Mouse (Mus musculus) stomach, embryonic 16.5 days (tissue): ENCODE measurements at regions not wholly inside any gene's neighbourhood (a gene's known extent, or its start where the extent isn't known, plus 50 kb on each side); places are given as distances from the start of the nearest gene placed in this dataset.

Experiments used
- ATAC-seq: fragments of 200-750 bp; cut with Nextera tagmentation; 2 replicates; pipeline ENCODE4 v1.8.0; 2017; ENCODE audit warnings: moderate number of reproducible peaks, moderate TSS enrichment; ENCODE audit not compliant: insufficient read depth, low FRiP score
- H3K27ac ChIP-seq: fragments of 300-500 bp; sonication (generic); 2 replicates; pipeline ENCODE4 v1.5.1; 2014; ENCODE audit warnings: low read length
- H3K27me3 ChIP-seq: fragments of 300-500 bp; sonication (generic); 2 replicates; pipeline ENCODE4 v1.6.1; 2014; ENCODE audit warnings: low read length, control low read depth, mixed read lengths; ENCODE audit not compliant: control insufficient read depth, insufficient read depth
- H3K36me3 ChIP-seq: fragments of 300-500 bp; sonication (generic); 2 replicates; pipeline ENCODE4 v1.6.1; 2014; ENCODE audit warnings: low read length; ENCODE audit not compliant: control insufficient read depth, insufficient read depth
- H3K4me1 ChIP-seq: fragments of 300-500 bp; sonication (generic); 2 replicates; pipeline ENCODE4 v1.6.1; 2014; ENCODE audit warnings: low read length, control low read depth, mixed read lengths; ENCODE audit not compliant: control insufficient read depth, insufficient read depth
- H3K4me2 ChIP-seq: fragments of 300-500 bp; sonication (generic); 2 replicates; pipeline ENCODE4 v1.6.1; 2014; ENCODE audit warnings: low read depth, low read length, mixed read lengths
- H3K4me3 ChIP-seq: fragments of 300-500 bp; sonication (generic); replicated peaks from 2 replicates; pipeline ENCODE4 v1.5.1; 2014; ENCODE audit warnings: mild to moderate bottlenecking, low read length
- H3K9ac ChIP-seq: fragments of 300-500 bp; sonication (generic); 2 replicates; pipeline ENCODE4 v1.6.1; 2014; ENCODE audit warnings: low read length
- H3K9me3 ChIP-seq: fragments of 300-500 bp; sonication (generic); replicated peaks from 2 replicates; pipeline ENCODE4 v1.6.1; 2016; ENCODE audit warnings: low read length, control low read depth; ENCODE audit not compliant: control insufficient read depth
- WGBS: fragments of 180-500 bp; shearing (Covaris S2); extraction: QIAGEN DNeasy Blood & Tissue Kit; methylation state at CpG from one replicate; pipeline ENCODE4 v1.1.7; 2014; 5-methylcytosine and 5-hydroxymethylcytosine counted together

- ATAC-seq = no peak
- no peak overlapping the region for H3K4me3 ChIP-seq
- WGBS = 82% methylated on average over 2 of the region's 2 CpGs
Measured at GRCm38 (mm10) chr10:109300199-109300598, 289.4 kb upstream of the Syt1 start.

GRCm38 (mm10) chr10:109299785-109300184, 289.0 kb upstream of the Syt1 start:
- H3K4me3 ChIP-seq = no peak overlapping the region
- no peak overlapping the region for H3K27ac ChIP-seq
- no peaks in the 10 kb centered on the region for H3K36me3 ChIP-seq
- H3K9ac ChIP-seq = no peak overlapping the region
- no peak for ATAC-seq
- no peaks in the 10 kb centered on the region for H3K9me3 ChIP-seq
- no peaks in the 10 kb centered on the region for H3K27me3 ChIP-seq
- 34% methylated on average over 11 of the region's 11 CpGs for WGBS
- no peaks in the 10 kb centered on the region for H3K4me1 ChIP-seq
- H3K4me2 ChIP-seq = no peak overlapping the region

More at GRCm38 (mm10) chr10:109300199-109300598, 289.4 kb upstream of the Syt1 start:
- H3K9me3 ChIP-seq = no peaks in the 10 kb centered on the region
- H3K27me3 ChIP-seq = no peaks in the 10 kb centered on the region
- no peak overlapping the region for H3K27ac ChIP-seq
- H3K36me3 ChIP-seq = no peaks in the 10 kb centered on the region
- no peaks in the 10 kb centered on the region for H3K4me1 ChIP-seq
- H3K4me2 ChIP-seq = no peak overlapping the region
- no peak overlapping the region for H3K9ac ChIP-seq

- Histone ChIP-seq H3K4me2 (no peak overlapping the region), H3K4me1 (no peaks in the 10 kb centered on the region), H3K9me3 (no peaks in the 10 kb centered on the region), H3K9ac (no peak overlapping the region), H3K27me3 (no peaks in the 10 kb centered on the region), H3K36me3 (no peaks in the 10 kb centered on the region), H3K27ac (no peak overlapping the region), H3K4me3 (no peak overlapping the region)
- no peak for ATAC-seq
- 90% methylated on average over 10 of the region's 10 CpGs for WGBS
Measured at GRCm38 (mm10) chr10:109283348-109283747, 272.6 kb upstream of the Syt1 start.

- no peak for ATAC-seq
- Histone ChIP-seq H3K4me3 (no peak overlapping the region), H3K4me1 (no peaks in the 10 kb centered on the region), H3K36me3 (no peaks in the 10 kb centered on the region), H3K9me3 (no peaks in the 10 kb centered on the region), H3K9ac (no peak overlapping the region), H3K4me2 (no peak overlapping the region), H3K27ac (no peak overlapping the region), H3K27me3 (no peaks in the 10 kb centered on the region)
- 81% methylated on average over 3 of the region's 3 CpGs for WGBS
Measured at GRCm38 (mm10) chr10:109249781-109250180, 239.0 kb upstream of the Syt1 start.

GRCm38 (mm10) chr10:109246328-109246727, 235.5 kb upstream of the Syt1 start:
- no peaks in the 10 kb centered on the region for H3K36me3 ChIP-seq
- no peak overlapping the region for H3K27ac ChIP-seq
- WGBS = 64% methylated on average over 4 of the region's 4 CpGs
- H3K9me3 ChIP-seq = no peaks in the 10 kb centered on the region
- H3K4me1 ChIP-seq = no peaks in the 10 kb centered on the region
- no peak for ATAC-seq
- no peaks in the 10 kb centered on the region for H3K27me3 ChIP-seq
- no peak overlapping the region for H3K9ac ChIP-seq
- no peak overlapping the region for H3K4me3 ChIP-seq
- no peak overlapping the region for H3K4me2 ChIP-seq

- Histone ChIP-seq H3K27ac (no peak overlapping the region), H3K9ac (no peak overlapping the region), H3K9me3 (no peaks in the 10 kb centered on the region), H3K4me2 (no peak overlapping the region), H3K4me3 (no peak overlapping the region), H3K27me3 (no peaks in the 10 kb centered on the region), H3K4me1 (no peaks in the 10 kb centered on the region), H3K36me3 (no peaks in the 10 kb centered on the region)
- no peak for ATAC-seq
- WGBS = 75% methylated on average over 7 of the region's 7 CpGs
Measured at GRCm38 (mm10) chr10:109237026-109237425, 226.2 kb upstream of the Syt1 start.

GRCm38 (mm10) chr10:109226989-109227388, 216.2 kb upstream of the Syt1 start:
- no peak overlapping the region for H3K9ac ChIP-seq
- H3K4me1 ChIP-seq = no peaks in the 10 kb centered on the region
- H3K9me3 ChIP-seq = no peaks in the 10 kb centered on the region
- WGBS = 85% methylated on average over 3 of the region's 3 CpGs
- no peak for ATAC-seq
- H3K27me3 ChIP-seq = no peaks in the 10 kb centered on the region
- H3K4me2 ChIP-seq = no peak overlapping the region
- no peak overlapping the region for H3K4me3 ChIP-seq
- H3K27ac ChIP-seq = no peak overlapping the region
- H3K36me3 ChIP-seq = no peaks in the 10 kb centered on the region

GRCm38 (mm10) chr10:109188761-109189503, 178.2 kb upstream of the Syt1 start:
- Histone ChIP-seq H3K4me1 (no peaks in the 10 kb centered on the region), H3K27ac (no peak overlapping the region), H3K27me3 (no peaks in the 10 kb centered on the region), H3K4me2 (no peak overlapping the region), H3K4me3 (no peak overlapping the region), H3K9me3 (no peaks in the 10 kb centered on the region), H3K9ac (no peak overlapping the region), H3K36me3 (no peaks in the 10 kb centered on the region)
- 73% methylated on average over 8 of the region's 8 CpGs for WGBS
- no peak for ATAC-seq

- Histone ChIP-seq H3K4me2 (no peak overlapping the region), H3K4me1 (no peaks in the 10 kb centered on the region), H3K4me3 (no peak overlapping the region), H3K27me3 (no peaks in the 10 kb centered on the region), H3K27ac (no peak overlapping the region), H3K9me3 (no peaks in the 10 kb centered on the region), H3K9ac (no peak overlapping the region), H3K36me3 (no peaks in the 10 kb centered on the region)
- no peak for ATAC-seq
- WGBS = 80% methylated on average over 4 of the region's 4 CpGs
Measured at GRCm38 (mm10) chr10:109188252-109188651, 177.5 kb upstream of the Syt1 start.
